Mouse (Mus musculus) ovary, postnatal 36 days (tissue): Measurements from ENCODE around the gene Dclre1c.
A peak's percentile ranks its signal among the peaks of the same experiment; 100 is the strongest.

Source experiments
- DNase-seq: peaks from one replicate; pipeline ENCODE4 v3.0.0; 2022; ENCODE audit warnings: low spot score, mixed read lengths

The Dclre1c gene

GRCm38 (mm10) chr2:3474861-3475283 is 50.9 kb downstream of the Dclre1c start, which contains the start of gene Suv39h2:
Suv39h2 (minus strand) TSS chr2:3475031.
- peak; percentile 99 for DNase-seq

GRCm38 (mm10) chr2:3475746-3476251 is 51.9 kb downstream of the Dclre1c start:
- no peak for DNase-seq

- no peak for DNase-seq
Observed at GRCm38 (mm10) chr2:3480239-3480638, 56.3 kb downstream of the Dclre1c start.

GRCm38 (mm10) chr2:3489816-3490215 is 65.9 kb downstream of the Dclre1c start:
- DNase-seq: no peak

- no peak for DNase-seq
Observed at GRCm38 (mm10) chr2:3493833-3494409, 70.0 kb downstream of the Dclre1c start.

GRCm38 (mm10) chr2:3499543-3499942 is 75.6 kb downstream of the Dclre1c start:
- no peak for DNase-seq

- no peak for DNase-seq
Observed at GRCm38 (mm10) chr2:3500886-3501285, 77.0 kb downstream of the Dclre1c start.

- no peak for DNase-seq
Observed at GRCm38 (mm10) chr2:3512076-3512475, 88.1 kb downstream of the Dclre1c start.

- DNase-seq: peak; percentile 91
Observed at GRCm38 (mm10) chr2:3512552-3513454, 88.9 kb downstream of the Dclre1c start, which contains the start of the genes Gm45902, Hspa14 and Cdnf. Gm45902 (minus strand) TSS chr2:3512790. Hspa14 (minus strand) TSS chr2:3512814. Cdnf (plus strand) TSS chr2:3513030.
